11 mouse cellular contexts compared by ENCODE assay signal in the genomic region with DNA sequence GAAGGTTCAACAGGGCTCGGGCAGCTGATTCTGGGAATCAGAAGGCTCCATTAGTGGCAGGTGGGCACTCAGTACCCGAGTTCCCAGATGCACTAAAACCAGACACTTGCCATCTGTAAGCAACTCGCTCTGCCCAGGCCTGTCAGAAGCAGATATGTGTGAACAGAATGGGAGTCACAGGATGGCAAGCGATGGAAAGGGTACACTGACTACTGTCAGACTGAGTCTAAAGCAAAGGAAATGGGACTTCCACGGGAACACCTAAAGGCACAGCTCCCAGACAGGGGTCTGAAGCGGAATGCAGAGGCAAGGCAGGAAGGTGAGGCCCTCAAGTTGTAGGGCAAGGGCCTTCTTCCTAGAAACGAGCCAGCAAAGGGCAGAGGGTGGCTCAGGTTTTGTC. TPM values are rescaled to one million over a fixed set of nuclear protein-coding genes. Genes with fewer than 3 reads are reported as not detected.
DNase-seq lines count a peak whose midpoint lies in the region; ATAC-seq and TF ChIP-seq lines count a peak whose summit lies in the region.
"Had no signal": no experiment of that assay in that cellular context is flagged by ENCODE, and none has a peak within 500 bp of the region (broad histone marks: within the 10 kb centered on the region; RNA-seq: fewer than 3 reads in every experiment).

No protein-coding gene starts in this region.

- TF ChIP-seq EP300 in lung, postnatal 0 days (IDR thresholded peaks at IDR 0.05), result no peak

- H3K9ac ChIP-seq in kidney, embryonic 15.5 days, result no peak overlapping the region
- H3K9ac ChIP-seq in lung, postnatal 0 days (replicated peaks; ENCODE audit: low read depth), result no peak overlapping the region
- no peak overlapping the region for H3K9ac ChIP-seq in embryonic facial prominence, embryonic 15.5 days
- H3K9ac ChIP-seq: midbrain, embryonic 15.5 days; neural tube, embryonic 12.5 days had no signal

- no peak for TF ChIP-seq CTCF in lung, postnatal 0 days (IDR thresholded peaks at IDR 0.05)

- H3K4me1 ChIP-seq in kidney, embryonic 15.5 days, result peaks cover 62% of the 10 kb centered on the region
- H3K4me1 ChIP-seq in lung, postnatal 0 days (ENCODE audit: insufficient read depth, low read depth, low read length), result peaks cover 8% of the 10 kb centered on the region; the same call in 1 of the 2 replicates
- peaks cover 68% of the 10 kb centered on the region for H3K4me1 ChIP-seq in embryonic facial prominence, embryonic 15.5 days

- peak overlapping the region; percentile 17; the same call in 1 of the 2 replicates for H3K4me2 ChIP-seq in kidney, embryonic 15.5 days
- H3K4me2 ChIP-seq in lung, postnatal 0 days (replicated peaks; ENCODE audit: low read depth, low read length), result no peak overlapping the region
- H3K4me2 ChIP-seq in embryonic facial prominence, embryonic 15.5 days (replicated peaks), result no peak overlapping the region
- H3K4me2 ChIP-seq: midbrain, embryonic 15.5 days; neural tube, embryonic 12.5 days had no signal

- ATAC-seq in kidney, embryonic 15.5 days (replicated peaks; ENCODE audit: low FRiP score), result no peak
- no peak for ATAC-seq in lung, postnatal 0 days
- ATAC-seq in embryonic facial prominence, embryonic 15.5 days (ENCODE audit: insufficient number of reproducible peaks, low FRiP score, low TSS enrichment, low read depth), result no peak
- ATAC-seq: midbrain, embryonic 15.5 days had no signal

- peaks cover 40% of the 10 kb centered on the region for H3K36me3 ChIP-seq in kidney, embryonic 15.5 days
- H3K36me3 ChIP-seq in lung, postnatal 0 days (ENCODE audit: insufficient read depth, low read length), result no peaks in the 10 kb centered on the region
- H3K36me3 ChIP-seq in embryonic facial prominence, embryonic 15.5 days, result peaks cover 20% of the 10 kb centered on the region; the same call in 1 of the 2 replicates
- H3K36me3 ChIP-seq: midbrain, embryonic 15.5 days had no signal

- H3K4me3 ChIP-seq in kidney, embryonic 15.5 days (replicated peaks), result no peak overlapping the region
- H3K4me3 ChIP-seq in lung, postnatal 0 days (ENCODE audit: low read depth, low read length), result no peak overlapping the region
- H3K4me3 ChIP-seq in embryonic facial prominence, embryonic 15.5 days (replicated peaks), result no peak overlapping the region
- H3K4me3 ChIP-seq: midbrain, embryonic 15.5 days; neural tube, embryonic 12.5 days had no signal

- no peaks in the 10 kb centered on the region for H3K9me3 ChIP-seq in kidney, embryonic 15.5 days (replicated peaks)
- no peaks in the 10 kb centered on the region for H3K9me3 ChIP-seq in lung, postnatal 0 days (ENCODE audit: low read length)
- H3K9me3 ChIP-seq in embryonic facial prominence, embryonic 15.5 days (replicated peaks), result no peaks in the 10 kb centered on the region
- H3K9me3 ChIP-seq: midbrain, embryonic 15.5 days; neural tube, embryonic 12.5 days had no signal

- peak; percentile 93 for DNase-seq in heart, adult 11 months
- DNase-seq in heart, postnatal 25 days (ENCODE audit: low spot score), result no peak
- no peak for DNase-seq in kidney, adult 11 months
- no peak for DNase-seq in lung, postnatal 0 days (ENCODE audit: low spot score)
- no peak for DNase-seq in lung, postnatal 25 days (ENCODE audit: low spot score)
- no peak for DNase-seq in MN1 (ENCODE audit: low spot score)
- DNase-seq: retina, postnatal 1 day had no signal

- no peaks in the 10 kb centered on the region for H3K27me3 ChIP-seq in kidney, embryonic 15.5 days
- no peaks in the 10 kb centered on the region for H3K27me3 ChIP-seq in lung, postnatal 0 days (replicated peaks; ENCODE audit: insufficient read depth, low read length)
- no peaks in the 10 kb centered on the region for H3K27me3 ChIP-seq in embryonic facial prominence, embryonic 15.5 days

- H3K27ac ChIP-seq in kidney, embryonic 15.5 days, result peak overlapping the region; percentile 84
- peak overlapping the region; percentile 84 for H3K27ac ChIP-seq in lung, postnatal 0 days (ENCODE audit: low read length)
- 0 out of 2 replicates have a peak overlapping the region, but pooled peaks have one; percentile 39 for H3K27ac ChIP-seq in embryonic facial prominence, embryonic 15.5 days (replicated peaks)
- H3K27ac ChIP-seq: neural tube, embryonic 12.5 days had no signal

- intact Hi-C loops in heart, postnatal 25 days (cut with DNase I), result loop anchor here (5.0 kb wide), 1 partner anchor 36 kb away; no protein-coding TSS in a partner anchor

- WGBS in kidney, embryonic 15.5 days, result 64% methylated on average over 7 of the region's 7 CpGs
- 65% methylated on average over 7 of the region's 7 CpGs for WGBS in lung, postnatal 0 days
- 66% methylated on average over 7 of the region's 7 CpGs for WGBS in embryonic facial prominence, embryonic 15.5 days

RNA-seq across cellular contexts. Expression of a gene that starts 4.4 kb away (rescaled TPM):
- total RNA-seq in heart, postnatal 25 days (2021), result 10 to 100 TPM; 11.6 to 16.1 TPM
- polyA plus RNA-seq in kidney, embryonic 15.5 days (2015; fragmentation: Nextera tagmentation; extraction: Ambion mirVana), result 27.8 and 32.1 TPM in 2 replicates
- 43.9 and 44.7 TPM in 2 replicates for polyA plus RNA-seq in lung, postnatal 0 days (2015; fragmentation: Nextera tagmentation; extraction: Ambion mirVana)
- 41.0 and 45.4 TPM in 2 replicates for polyA plus RNA-seq in embryonic facial prominence, embryonic 15.5 days (2015; fragmentation: Nextera tagmentation; extraction: Ambion mirVana)

RNA-seq across cellular contexts. Expression of a gene that starts 4.5 kb away (rescaled TPM):
- total RNA-seq in heart, postnatal 25 days (2021), result under 1 TPM; 0.50 to 0.68 TPM
- 3.4 and 3.8 TPM in 2 replicates for polyA plus RNA-seq in kidney, embryonic 15.5 days (2015; fragmentation: Nextera tagmentation; extraction: Ambion mirVana)
- 2.5 and 3.1 TPM in 2 replicates for polyA plus RNA-seq in lung, postnatal 0 days (2015; fragmentation: Nextera tagmentation; extraction: Ambion mirVana)
- 4.5 and 5.2 TPM in 2 replicates for polyA plus RNA-seq in embryonic facial prominence, embryonic 15.5 days (2015; fragmentation: Nextera tagmentation; extraction: Ambion mirVana)

RNA-seq across cellular contexts. Expression of a gene that starts 10.5 kb away (rescaled TPM):
- total RNA-seq in heart, postnatal 25 days (2021), result 10 to 100 TPM; 14.1 to 17.2 TPM
- 43.1 and 44.0 TPM in 2 replicates for polyA plus RNA-seq in kidney, embryonic 15.5 days (2015; fragmentation: Nextera tagmentation; extraction: Ambion mirVana)
- 43.2 and 46.4 TPM in 2 replicates for polyA plus RNA-seq in lung, postnatal 0 days (2015; fragmentation: Nextera tagmentation; extraction: Ambion mirVana)
- polyA plus RNA-seq in embryonic facial prominence, embryonic 15.5 days (2015; fragmentation: Nextera tagmentation; extraction: Ambion mirVana), result 53.1 and 55.1 TPM in 2 replicates

RNA-seq across cellular contexts. Expression of a gene that starts 26.7 kb away (rescaled TPM):
- 10 to 100 TPM; 17.6 to 17.9 TPM for total RNA-seq in heart, postnatal 25 days (2021)
- 163 and 169 TPM in 2 replicates for polyA plus RNA-seq in kidney, embryonic 15.5 days (2015; fragmentation: Nextera tagmentation; extraction: Ambion mirVana)
- polyA plus RNA-seq in lung, postnatal 0 days (2015; fragmentation: Nextera tagmentation; extraction: Ambion mirVana), result 60.1 and 67.2 TPM in 2 replicates
- 138 and 147 TPM in 2 replicates for polyA plus RNA-seq in embryonic facial prominence, embryonic 15.5 days (2015; fragmentation: Nextera tagmentation; extraction: Ambion mirVana)

RNA-seq across cellular contexts. Expression of a gene that starts 39.6 kb away (rescaled TPM):
- total RNA-seq in heart, postnatal 25 days (2021), result 100 to 1,000 TPM; 134 to 142 TPM
- 443 and 447 TPM in 2 replicates for polyA plus RNA-seq in kidney, embryonic 15.5 days (2015; fragmentation: Nextera tagmentation; extraction: Ambion mirVana)
- polyA plus RNA-seq in lung, postnatal 0 days (2015; fragmentation: Nextera tagmentation; extraction: Ambion mirVana), result 152 and 167 TPM in 2 replicates
- 380 and 381 TPM in 2 replicates for polyA plus RNA-seq in embryonic facial prominence, embryonic 15.5 days (2015; fragmentation: Nextera tagmentation; extraction: Ambion mirVana)
